Mouse (Mus musculus) liver, adult 2 months (tissue): ENCODE measurements at regions not wholly inside any gene's neighbourhood (a gene's known extent, or its start where the extent isn't known, plus 50 kb on each side); places are given as distances from the start of the nearest gene placed in this dataset.

ENCODE experiments used
- DNase-seq: peaks from one replicate; pipeline ENCODE4 v3.0.0-alpha.2; 2011; ENCODE audit warnings: low read depth, low spot score; ENCODE audit errors: extremely low read depth
- H3K27ac ChIP-seq: fragments of 200-500 bp; replicated peaks from 2 replicates; pipeline ENCODE4 v1.5.1; 2012; ENCODE audit warnings: low read depth, mild to moderate bottlenecking, control low read depth, inconsistent platforms, low read length; ENCODE audit not compliant: insufficient read depth
- H3K27me3 ChIP-seq: fragments of 200-500 bp; 2 replicates; pipeline ENCODE4 v1.6.1; 2012; ENCODE audit warnings: mild to moderate bottlenecking, moderate library complexity, low read length, inconsistent platforms; ENCODE audit not compliant: control insufficient read depth, insufficient read depth
- H3K36me3 ChIP-seq: fragments of 200-500 bp; 2 replicates; pipeline ENCODE4 v1.6.1; 2012; ENCODE audit warnings: low read length, inconsistent platforms; ENCODE audit not compliant: control insufficient read depth, insufficient read depth
- H3K4me1 ChIP-seq: fragments of 200-500 bp; 2 replicates; pipeline ENCODE4 v1.6.1; 2011; ENCODE audit warnings: low read length; ENCODE audit not compliant: control insufficient read depth, insufficient read depth
- H3K4me3 ChIP-seq: fragments of 200-500 bp; 2 replicates; pipeline ENCODE4 v1.5.1; 2011; ENCODE audit warnings: low read depth, mild to moderate bottlenecking, control low read depth, low read length, moderate library complexity; ENCODE audit not compliant: insufficient read depth
- H3K79me2 ChIP-seq: fragments of 200-500 bp; 2 replicates; pipeline ENCODE4 v1.6.1; 2012; ENCODE audit warnings: inconsistent platforms, mild to moderate bottlenecking, low read length, moderate library complexity; ENCODE audit not compliant: control insufficient read depth, insufficient read depth
- H3K9ac ChIP-seq: fragments of 200-500 bp; 2 replicates; pipeline ENCODE4 v1.6.1; 2012; ENCODE audit warnings: low read depth, mild to moderate bottlenecking, control low read depth, inconsistent platforms, low read length
- CTCF ChIP-seq: fragments of 200-500 bp; IDR thresholded peaks from 2 replicates; pipeline ENCODE4 v1.5.1; 2011; ENCODE audit warnings: low read depth, low read length, control low read depth
- POLR2A ChIP-seq: fragments of 200-500 bp; IDR thresholded peaks from 2 replicates; pipeline ENCODE4 v1.6.1; 2011; ENCODE audit warnings: low read length, control low read depth; ENCODE audit not compliant: insufficient read depth; ENCODE audit errors: extremely low read depth
- WGBS: fragments of 180-500 bp; shearing (Covaris S2); methylation state at CpG from one replicate; pipeline ENCODE4 v1.1.7; 2018; 5-methylcytosine and 5-hydroxymethylcytosine counted together

DNA sequence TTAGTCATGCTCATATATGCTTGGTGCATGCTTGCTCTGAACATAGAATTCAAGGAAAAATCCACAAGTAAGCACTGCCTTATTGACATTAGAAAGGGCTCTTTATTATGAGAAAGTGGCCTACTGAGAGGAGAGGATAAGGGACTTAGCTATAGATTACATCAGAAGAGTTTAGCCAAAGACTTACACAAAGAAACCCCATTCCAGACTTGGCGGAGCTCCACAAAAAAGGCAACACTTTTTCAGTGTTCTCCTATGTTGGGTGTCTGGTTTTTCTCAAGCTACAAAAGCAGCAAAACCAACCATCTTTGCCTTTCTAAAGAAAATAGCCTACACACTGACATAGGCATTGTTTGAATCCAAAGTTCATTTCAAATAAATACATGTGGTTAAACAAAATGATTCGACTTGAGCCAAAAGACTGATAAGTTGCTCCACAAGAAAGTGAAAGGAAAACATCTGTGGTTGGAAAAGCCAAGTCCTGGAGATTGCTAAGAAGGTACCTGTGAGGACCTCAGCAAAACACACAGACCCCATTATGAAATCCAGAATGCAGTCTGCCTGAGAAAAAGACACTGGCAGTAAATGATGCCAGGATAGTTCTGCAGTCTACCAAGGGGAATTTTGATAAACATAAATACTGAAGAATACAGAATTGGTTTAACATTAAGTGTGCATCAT, 648.3 kb upstream of the Impad1 start:
- Histone ChIP-seq H3K4me1 (no peaks in the 10 kb centered on the region), H3K9ac (no peak overlapping the region), H3K27ac (no peak overlapping the region), H3K4me3 (no peak overlapping the region), H3K27me3 (no peaks in the 10 kb centered on the region), H3K79me2 (no peaks in the 10 kb centered on the region), H3K36me3 (no peaks in the 10 kb centered on the region)
- WGBS = 49% methylated on average over 2 of the region's 2 CpGs
- DNase-seq = no peak
- TF ChIP-seq CTCF = no peak
- TF ChIP-seq POLR2A = no peak

GRCm38 (mm10) chr4:5437076-5437475, 643.9 kb upstream of the Impad1 start:
- Histone ChIP-seq H3K9ac (no peak overlapping the region), H3K27ac (no peak overlapping the region), H3K79me2 (no peaks in the 10 kb centered on the region), H3K4me3 (no peak overlapping the region), H3K4me1 (no peaks in the 10 kb centered on the region), H3K27me3 (no peaks in the 10 kb centered on the region), H3K36me3 (no peaks in the 10 kb centered on the region)
- WGBS = 63% methylated on average over 3 of the region's 3 CpGs
- TF ChIP-seq POLR2A = no peak
- no peak for TF ChIP-seq CTCF
- no peak for DNase-seq
